Mouse (Mus musculus): ENCODE measurements around the gene Grn. TPM values are rescaled to one million over a fixed set of nuclear protein-coding genes. Genes with fewer than 3 reads are reported as not detected.
A peak's percentile ranks its signal among the peaks of the same experiment; 100 is the strongest.

Gene Grn
- total and polyA plus RNA-seq, 2 experiments from 2014 or later: 98.5 to 104 TPM

- ATAC-seq: no peak
- Histone ChIP-seq H3K27me3 (ENCODE audit: insufficient read depth, low read length) (no peaks in the 10 kb centered on the region), H3K4me2 (ENCODE audit: low read depth, low read length) (peak overlapping the region; percentile 87), H3K9ac (replicated peaks; ENCODE audit: low read length) (peak overlapping the region; percentile 93), H3K36me3 (ENCODE audit: insufficient read depth, low read length) (peaks cover 11% of the 10 kb centered on the region; the same call in 1 of the 2 replicates), H3K9me3 (ENCODE audit: low read length) (no peaks in the 10 kb centered on the region), H3K4me3 (ENCODE audit: low read length) (peak overlapping the region; percentile 80), H3K4me1 (ENCODE audit: insufficient read depth, low read length) (peaks cover 27% of the 10 kb centered on the region), H3K27ac (peak overlapping the region; percentile 98; the same call in 1 of the 2 replicates)
- TF ChIP-seq CTCF (IDR thresholded peaks at IDR 0.05; ENCODE audit: low read depth): no peak
- WGBS: 1% methylated on average over 5 of the region's 5 CpGs
- DNase-seq (ENCODE audit: low spot score): peak; percentile 61
Measured at GRCm38 (mm10) chr11:102395250-102395649, 34.9 kb upstream of the Grn start.

DNA sequence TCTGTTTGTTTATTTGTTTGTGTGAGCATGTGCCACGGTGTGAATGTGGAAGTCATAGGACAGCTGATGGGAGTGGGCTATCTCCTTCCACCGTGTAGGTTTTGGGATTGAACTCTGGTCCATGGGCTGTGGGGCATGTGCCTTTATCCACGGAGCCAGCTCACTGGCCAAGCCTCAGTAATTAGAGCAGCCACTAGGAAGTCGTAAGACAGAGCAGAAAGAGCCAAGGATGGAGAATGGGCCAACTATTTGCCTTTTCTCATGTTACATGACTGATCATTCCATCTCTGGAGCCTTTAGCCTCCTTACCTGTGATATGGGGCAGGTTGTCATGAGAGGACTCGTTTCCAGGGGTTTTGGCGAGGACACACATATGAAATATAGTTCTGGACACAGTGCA, 33.9 kb upstream of the Grn start:
- 54% methylated on average over 6 of the region's 6 CpGs for WGBS
- no peak overlapping the region for H3K4me3 ChIP-seq (ENCODE audit: low read length)
- no peak for TF ChIP-seq CTCF (IDR thresholded peaks at IDR 0.05; ENCODE audit: low read depth)
- no peak overlapping the region for H3K9ac ChIP-seq (replicated peaks; ENCODE audit: low read length)
- H3K4me2 ChIP-seq (ENCODE audit: low read depth, low read length): peak overlapping the region; percentile 87
- DNase-seq (ENCODE audit: low spot score) (no peak), ATAC-seq (no peak)
- H3K27me3 ChIP-seq (ENCODE audit: insufficient read depth, low read length): no peaks in the 10 kb centered on the region
- H3K27ac ChIP-seq: no peak overlapping the region
- H3K4me1 ChIP-seq (ENCODE audit: insufficient read depth, low read length): peaks cover 27% of the 10 kb centered on the region
- no peaks in the 10 kb centered on the region for H3K9me3 ChIP-seq (ENCODE audit: low read length)
- H3K36me3 ChIP-seq (ENCODE audit: insufficient read depth, low read length): peaks cover 20% of the 10 kb centered on the region; the same call in 1 of the 2 replicates

DNA sequence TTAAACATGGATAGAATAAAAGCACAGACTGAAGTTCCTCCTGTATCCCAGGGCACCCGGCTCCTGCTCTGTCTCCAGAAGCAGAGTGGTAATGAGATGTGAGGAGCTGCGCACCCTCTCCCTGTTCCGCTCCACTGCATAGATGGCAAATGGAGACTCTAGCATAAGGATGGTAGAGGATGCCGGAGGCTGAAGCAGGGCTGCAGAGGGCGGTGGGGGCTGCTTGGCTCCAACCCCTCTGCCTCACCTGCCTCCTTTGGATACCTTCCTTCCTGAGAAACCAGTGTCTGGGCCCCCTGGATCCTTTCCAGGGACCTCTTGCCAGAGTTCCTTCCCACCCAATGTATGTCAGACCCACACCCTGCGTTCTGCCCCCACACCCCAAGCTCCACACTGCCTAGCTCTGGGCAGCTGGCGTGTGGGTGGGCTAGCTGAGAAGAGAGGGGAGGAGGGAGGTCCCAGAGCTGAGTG, 33.4 kb upstream of the Grn start:
- Histone ChIP-seq H3K27ac (no peak overlapping the region; the same call in 1 of the 2 replicates), H3K27me3 (ENCODE audit: insufficient read depth, low read length) (no peaks in the 10 kb centered on the region), H3K4me3 (ENCODE audit: low read length) (no peak overlapping the region), H3K9ac (replicated peaks; ENCODE audit: low read length) (no peak overlapping the region), H3K36me3 (ENCODE audit: insufficient read depth, low read length) (peaks cover 21% of the 10 kb centered on the region; the same call in 1 of the 2 replicates), H3K4me2 (ENCODE audit: low read depth, low read length) (peak overlapping the region; percentile 87), H3K4me1 (ENCODE audit: insufficient read depth, low read length) (peaks cover 27% of the 10 kb centered on the region), H3K9me3 (ENCODE audit: low read length) (no peaks in the 10 kb centered on the region)
- no peak for TF ChIP-seq CTCF (IDR thresholded peaks at IDR 0.05; ENCODE audit: low read depth)
- ATAC-seq: no peak
- WGBS: 58% methylated on average over 7 of the region's 7 CpGs
- no peak for DNase-seq (ENCODE audit: low spot score)

- Histone ChIP-seq H3K9ac (replicated peaks; ENCODE audit: low read length) (no peak overlapping the region), H3K27ac (no peak overlapping the region)
Measured at GRCm38 (mm10) chr11:102398007-102398825, 31.9 kb upstream of the Grn start.

GRCm38 (mm10) chr11:102399107-102399506, 31.0 kb upstream of the Grn start:
- no peak overlapping the region for H3K27ac ChIP-seq
- H3K9me3 ChIP-seq (ENCODE audit: low read length): no peaks in the 10 kb centered on the region
- no peak for DNase-seq (ENCODE audit: low spot score)
- peaks cover 25% of the 10 kb centered on the region for H3K4me1 ChIP-seq (ENCODE audit: insufficient read depth, low read length)
- no peak for ATAC-seq
- peaks cover 42% of the 10 kb centered on the region for H3K36me3 ChIP-seq (ENCODE audit: insufficient read depth, low read length)
- H3K27me3 ChIP-seq (ENCODE audit: insufficient read depth, low read length): no peaks in the 10 kb centered on the region
- TF ChIP-seq CTCF (IDR thresholded peaks at IDR 0.05; ENCODE audit: low read depth): no peak
- no peak overlapping the region for H3K4me2 ChIP-seq (ENCODE audit: low read depth, low read length)
- WGBS: 31% methylated on average over 15 of the region's 15 CpGs
- H3K4me3 ChIP-seq (ENCODE audit: low read length): no peak overlapping the region
- no peak overlapping the region for H3K9ac ChIP-seq (replicated peaks; ENCODE audit: low read length)

More at GRCm38 (mm10) chr11:102398007-102398825, 31.9 kb upstream of the Grn start:
- Histone ChIP-seq H3K4me3 (ENCODE audit: low read length) (no peak overlapping the region), H3K4me2 (ENCODE audit: low read depth, low read length) (no peak overlapping the region), H3K36me3 (ENCODE audit: insufficient read depth, low read length) (peaks cover 33% of the 10 kb centered on the region), H3K9me3 (ENCODE audit: low read length) (no peaks in the 10 kb centered on the region), H3K4me1 (ENCODE audit: insufficient read depth, low read length) (peaks cover 27% of the 10 kb centered on the region), H3K27me3 (ENCODE audit: insufficient read depth, low read length) (no peaks in the 10 kb centered on the region)
- no peak for TF ChIP-seq CTCF (IDR thresholded peaks at IDR 0.05; ENCODE audit: low read depth)
- ATAC-seq (peak; percentile 41; the same call in 1 of the 2 replicates), DNase-seq (ENCODE audit: low spot score) (peak; percentile 83)
- WGBS: 70% methylated on average over 20 of the region's 20 CpGs

GRCm38 (mm10) chr11:102399610-102400072, 30.5 kb upstream of the Grn start:
- Histone ChIP-seq H3K27me3 (ENCODE audit: insufficient read depth, low read length) (no peaks in the 10 kb centered on the region), H3K4me2 (ENCODE audit: low read depth, low read length) (no peak overlapping the region), H3K9ac (replicated peaks; ENCODE audit: low read length) (no peak overlapping the region), H3K9me3 (ENCODE audit: low read length) (no peaks in the 10 kb centered on the region), H3K4me3 (ENCODE audit: low read length) (no peak overlapping the region), H3K4me1 (ENCODE audit: insufficient read depth, low read length) (peaks cover 19% of the 10 kb centered on the region), H3K27ac (no peak overlapping the region), H3K36me3 (ENCODE audit: insufficient read depth, low read length) (peaks cover 48% of the 10 kb centered on the region)
- ATAC-seq (no peak), DNase-seq (ENCODE audit: low spot score) (no peak)
- TF ChIP-seq CTCF (IDR thresholded peaks at IDR 0.05; ENCODE audit: low read depth): no peak
- 9% methylated on average over 34 of the region's 34 CpGs for WGBS
